Comparison of ENCODE assay signal across 8 mouse cellular contexts in the genomic region with DNA sequence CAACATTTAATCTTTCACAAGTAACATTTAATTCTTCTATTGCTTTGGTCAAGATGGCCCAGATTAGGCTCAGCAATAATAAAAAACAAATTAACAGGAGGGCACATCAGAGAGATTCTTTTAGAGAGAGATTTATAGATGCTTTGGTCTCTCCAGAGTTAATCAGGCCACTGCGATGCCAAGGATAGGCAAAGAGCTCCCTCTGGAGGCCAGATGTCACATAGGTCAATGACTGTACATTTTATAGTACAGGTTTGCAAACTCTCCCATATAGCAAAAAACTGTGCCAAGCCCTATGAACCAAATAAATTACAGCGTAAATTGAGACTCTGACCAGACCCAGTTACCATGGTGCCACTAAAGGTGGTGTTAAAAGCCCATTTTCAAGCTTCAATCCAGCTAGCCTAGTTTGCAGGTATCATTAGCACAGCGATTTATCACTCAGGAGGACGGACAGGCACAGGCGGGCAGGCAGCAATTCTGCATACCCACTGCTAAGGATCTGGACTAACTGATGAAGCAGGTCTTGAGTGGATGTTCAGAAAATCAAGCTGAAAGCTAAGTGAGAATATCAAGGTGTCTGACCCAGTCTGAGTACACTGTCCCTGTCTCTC. TPM values are rescaled to one million over a fixed set of nuclear protein-coding genes. Genes with fewer than 3 reads are reported as not detected.
DNase-seq lines count a peak whose midpoint lies in the region; ATAC-seq and TF ChIP-seq lines count a peak whose summit lies in the region.

No protein-coding gene starts in this region.

- no peaks in the 10 kb centered on the region for H3K27me3 ChIP-seq in G1E (ENCODE audit: insufficient read depth, low read length)
- H3K27me3 ChIP-seq in forebrain, embryonic 14.5 days (replicated peaks; ENCODE audit: control insufficient read depth, insufficient read depth, low read length) = no peaks in the 10 kb centered on the region
- no peaks in the 10 kb centered on the region for H3K27me3 ChIP-seq in hindbrain, embryonic 13.5 days

- 0 out of 2 replicates have a peak, but pooled peaks have one; percentile 24 for TF ChIP-seq CTCF in G1E (IDR thresholded peaks at IDR 0.05; ENCODE audit: low read depth, low read length)

- DNase-seq in G1E (ENCODE audit: low spot score) = peak; percentile 10
- DNase-seq in c-Kit-positive CD71-positive TER-119-negative erythroid progenitor cells, embryonic 14.5 days (ENCODE audit: low read depth) = peak; percentile 29
- peak; percentile 87 for DNase-seq in forebrain, embryonic 14.5 days (ENCODE audit: low spot score)
- peak; percentile 61 to 69 for DNase-seq in layer of hippocampus, postnatal 10 days (ENCODE audit: low spot score in 2 of 2)
- DNase-seq in lung, postnatal 14 days = peak; percentile 77
- peak; percentile 87 for DNase-seq in retina, embryonic 14.5 days (ENCODE audit: low spot score)
- DNase-seq in thymus, postnatal 25 days = peak; percentile 63

- H3K27ac ChIP-seq in forebrain, embryonic 14.5 days (ENCODE audit: low read depth, low read length) = no peak overlapping the region
- H3K27ac ChIP-seq in hindbrain, embryonic 13.5 days = no peak overlapping the region

- H3K9ac ChIP-seq in forebrain, embryonic 14.5 days (ENCODE audit: low read length) = no peak overlapping the region
- no peak overlapping the region for H3K9ac ChIP-seq in hindbrain, embryonic 13.5 days

- H3K9me3 ChIP-seq in G1E (replicated peaks) = no peaks in the 10 kb centered on the region
- H3K9me3 ChIP-seq in forebrain, embryonic 14.5 days (replicated peaks; ENCODE audit: control insufficient read depth, low read length) = no peaks in the 10 kb centered on the region
- no peaks in the 10 kb centered on the region for H3K9me3 ChIP-seq in hindbrain, embryonic 13.5 days

- ATAC-seq in G1E (ENCODE audit: extremely low read depth, insufficient number of reproducible peaks, low FRiP score, poor library complexity, severe bottlenecking) = peak; percentile 54; the same call in 1 of the 2 replicates
- ATAC-seq in forebrain, embryonic 14.5 days = peak; percentile 87
- peak; percentile 91 for ATAC-seq in hindbrain, embryonic 13.5 days (ENCODE audit: low FRiP score)

- H3K4me2 ChIP-seq in forebrain, embryonic 14.5 days (ENCODE audit: low read length) = no peak overlapping the region
- no peak overlapping the region for H3K4me2 ChIP-seq in hindbrain, embryonic 13.5 days

- H3K36me3 ChIP-seq in G1E (replicated peaks) = no peaks in the 10 kb centered on the region
- H3K36me3 ChIP-seq in forebrain, embryonic 14.5 days (ENCODE audit: control insufficient read depth, insufficient read depth, low read length) = no peaks in the 10 kb centered on the region
- H3K36me3 ChIP-seq in hindbrain, embryonic 13.5 days = no peaks in the 10 kb centered on the region

- 60% methylated on average over 5 of the region's 5 CpGs for WGBS in forebrain, embryonic 14.5 days
- 53% methylated on average over 5 of the region's 5 CpGs for WGBS in hindbrain, embryonic 13.5 days

- H3K4me1 ChIP-seq in G1E (ENCODE audit: insufficient read depth, low read depth, low read length) = no peaks in the 10 kb centered on the region
- no peaks in the 10 kb centered on the region for H3K4me1 ChIP-seq in forebrain, embryonic 14.5 days (ENCODE audit: control insufficient read depth, insufficient read depth, low read length)
- H3K4me1 ChIP-seq in hindbrain, embryonic 13.5 days (replicated peaks) = no peaks in the 10 kb centered on the region

- H3K4me3 ChIP-seq in G1E (ENCODE audit: low read depth, low read length) = no peak overlapping the region
- H3K4me3 ChIP-seq in forebrain, embryonic 14.5 days (ENCODE audit: low read depth, low read length) = no peak overlapping the region
- no peak overlapping the region for H3K4me3 ChIP-seq in hindbrain, embryonic 13.5 days

RNA-seq across cellular contexts. Expression of a gene that starts 20.3 kb away (rescaled TPM):
- total RNA-seq in G1E (2014; fragmentation: Nextera tagmentation) = 0.53 TPM in 1 of 2 replicates, not detected in the other
- total RNA-seq in G1E (2017) = 0.49 and 0.52 TPM in 2 replicates
- polyA plus RNA-seq in G1E (2012) = not detected in 2 replicates
- polyA plus RNA-seq in forebrain, embryonic 14.5 days (2014; fragmentation: Nextera tagmentation; extraction: Ambion mirVana) = not detected in 2 replicates
- not detected in 2 replicates for polyA plus RNA-seq in hindbrain, embryonic 13.5 days (2015; fragmentation: Nextera tagmentation; extraction: Ambion mirVana)
- total RNA-seq in layer of hippocampus, postnatal 10 days (2021) = not detected

RNA-seq across cellular contexts. Expression of a gene that starts 23.4 kb away (rescaled TPM):
- total RNA-seq in G1E (2014; fragmentation: Nextera tagmentation) (not detected in 2 replicates), G1E (2017) (0.12 and 0.16 TPM in 2 replicates)
- not detected in 2 replicates for polyA plus RNA-seq in G1E (2012)
- not detected in 2 replicates for polyA plus RNA-seq in forebrain, embryonic 14.5 days (2014; fragmentation: Nextera tagmentation; extraction: Ambion mirVana)
- not detected in 2 replicates for polyA plus RNA-seq in hindbrain, embryonic 13.5 days (2015; fragmentation: Nextera tagmentation; extraction: Ambion mirVana)
- total RNA-seq in layer of hippocampus, postnatal 10 days (2021) = not detected

Comparison
In these comparisons a context has a peak if more than half of its experiments do, and no peak if none do; other contexts are left out.
1. DNase-seq: peak in every context shown above with its lines; median percentile 87 in forebrain, embryonic 14.5 days; 87 in retina, embryonic 14.5 days; 77 in lung, postnatal 14 days; 65 in layer of hippocampus, postnatal 10 days; 63 in thymus, postnatal 25 days; 29 in c-Kit-positive CD71-positive TER-119-negative erythroid progenitor cells, embryonic 14.5 days; 10 in G1E.